Mouse (Mus musculus) embryonic fibroblast, embryonic 13.5 days (primary cell): Measurements from ENCODE around the gene Usp17lc.

Source experiments
- CTCF ChIP-seq: IDR thresholded peaks from 2 replicates; pipeline ENCODE4 v1.5.1; 2011; ENCODE audit warnings: mild to moderate bottlenecking, control low read depth, low read length, moderate library complexity, borderline replicate concordance; ENCODE audit not compliant: insufficient read depth
- POLR2A ChIP-seq: IDR thresholded peaks from 2 replicates; pipeline ENCODE4 v1.6.1; 2011; ENCODE audit warnings: low read depth, mild to moderate bottlenecking, control low read depth, low read length, moderate library complexity

GRCm38 (mm10) chr7:103448746-103449145 lies 33.9 kb downstream of the Usp17lc start, which contains the start of gene Olfr606:
- TF ChIP-seq CTCF = no peak
- TF ChIP-seq POLR2A = no peak
